Mouse (Mus musculus) hindbrain, embryonic 16.5 days (tissue): ENCODE measurements around the gene Eda. TPM values are rescaled to one million over a fixed set of nuclear protein-coding genes. Genes with fewer than 3 reads are reported as not detected.
A peak's percentile ranks its signal among the peaks of the same experiment; 100 is the strongest.
"Not testable (repeated sequence)": the region's sequence is repeated elsewhere in the genome, so short reads cannot be mapped to it uniquely, and the experiment has no call there.

Source experiments
- ATAC-seq: fragments of 200-750 bp; cut with Nextera tagmentation; 2 replicates; pipeline ENCODE4 v1.8.0; 2017; ENCODE audit warnings: moderate TSS enrichment, moderate library complexity
- H3K27ac ChIP-seq: fragments of 300-500 bp; sonication (generic); 2 replicates; pipeline ENCODE4 v1.5.1; 2014; ENCODE audit warnings: low read depth, mild to moderate bottlenecking, control low read depth, low read length, moderate library complexity
- H3K27me3 ChIP-seq: fragments of 300-500 bp; sonication (generic); replicated peaks from 2 replicates; pipeline ENCODE4 v1.6.1; 2014; ENCODE audit warnings: low read length; ENCODE audit not compliant: control insufficient read depth, insufficient read depth
- H3K36me3 ChIP-seq: fragments of 300-500 bp; sonication (generic); 2 replicates; pipeline ENCODE4 v1.6.1; 2014; ENCODE audit warnings: mild to moderate bottlenecking, low read length, moderate library complexity, mixed read lengths; ENCODE audit not compliant: control insufficient read depth, insufficient read depth
- H3K4me1 ChIP-seq: fragments of 300-500 bp; sonication (generic); 2 replicates; pipeline ENCODE4 v1.6.1; 2014; ENCODE audit warnings: low read depth, low read length; ENCODE audit not compliant: control insufficient read depth, insufficient read depth
- H3K4me2 ChIP-seq: fragments of 300-500 bp; sonication (generic); 2 replicates; pipeline ENCODE4 v1.6.1; 2014; ENCODE audit warnings: mild to moderate bottlenecking, low read length, control low read depth, moderate library complexity
- H3K4me3 ChIP-seq: fragments of 300-500 bp; sonication (generic); 2 replicates; pipeline ENCODE4 v1.5.1; 2014; ENCODE audit warnings: mild to moderate bottlenecking, low read length, control low read depth, moderate library complexity
- H3K9ac ChIP-seq: fragments of 300-500 bp; sonication (generic); 2 replicates; pipeline ENCODE4 v1.6.1; 2014; ENCODE audit warnings: low read depth, mild to moderate bottlenecking, control low read depth, low read length, moderate library complexity
- H3K9me3 ChIP-seq: fragments of 300-500 bp; sonication (generic); 2 replicates; pipeline ENCODE4 v1.6.1; 2014; ENCODE audit warnings: mild to moderate bottlenecking, low read length, moderate library complexity; ENCODE audit not compliant: control insufficient read depth
- WGBS: fragments of 180-500 bp; shearing (Covaris S2); extraction: QIAGEN DNeasy Blood & Tissue Kit; methylation state at CpG from one replicate; pipeline ENCODE4 v1.1.7; 2014; 5-methylcytosine and 5-hydroxymethylcytosine counted together
- polyA plus RNA-seq: library from polyadenylated mRNA; unstranded; fragments of >200 nt; fragmentation: Nextera tagmentation; extraction: Ambion mirVana; gene quantifications from 2 replicates; pipeline ENCODE4 v1.2.1, GENCODE M21; 2015

Gene Eda
- polyA plus RNA-seq, 1 experiment from 2014 or later = 2.5 TPM

DNA sequence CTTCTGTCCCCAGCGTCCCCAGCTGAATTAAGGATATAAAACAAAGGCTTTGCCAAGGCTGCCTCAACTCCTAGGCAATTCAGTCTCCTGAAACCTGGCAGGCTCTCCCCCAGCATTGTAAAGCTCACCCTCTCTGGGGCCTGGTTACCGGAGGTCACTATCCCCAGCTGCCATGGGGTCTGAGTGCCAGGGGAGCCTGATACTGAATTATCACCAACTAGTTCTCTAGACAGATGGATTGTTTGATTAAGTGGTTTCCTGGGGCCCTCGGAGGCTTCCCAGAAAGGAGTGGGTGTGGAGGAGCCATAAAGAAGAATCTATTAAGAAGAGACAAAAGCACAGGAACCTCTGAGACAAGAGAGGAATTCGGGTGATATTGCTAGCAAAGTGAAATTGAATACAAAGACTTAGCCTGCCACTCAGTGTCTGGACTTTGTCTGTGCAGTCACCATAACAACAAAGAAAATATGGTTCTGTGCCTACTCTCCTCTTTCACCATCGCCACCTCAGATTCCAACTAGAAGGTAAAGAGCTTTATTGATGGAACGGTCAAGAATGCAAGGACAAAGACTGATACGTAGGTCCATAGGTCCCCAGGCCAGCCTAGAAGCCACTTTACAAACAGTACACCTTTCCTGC lies 418.9 kb downstream of the Eda start:
- H3K4me2 ChIP-seq = no peak overlapping the region
- H3K9me3 ChIP-seq = no peaks in the 10 kb centered on the region
- no peak overlapping the region for H3K27ac ChIP-seq
- no peaks in the 10 kb centered on the region for H3K36me3 ChIP-seq
- peak; percentile 63 for ATAC-seq
- WGBS = 49% methylated on average over 7 of the region's 7 CpGs
- no peak overlapping the region for H3K4me3 ChIP-seq
- no peaks in the 10 kb centered on the region for H3K27me3 ChIP-seq
- no peak overlapping the region for H3K9ac ChIP-seq
- H3K4me1 ChIP-seq = no peaks in the 10 kb centered on the region

DNA sequence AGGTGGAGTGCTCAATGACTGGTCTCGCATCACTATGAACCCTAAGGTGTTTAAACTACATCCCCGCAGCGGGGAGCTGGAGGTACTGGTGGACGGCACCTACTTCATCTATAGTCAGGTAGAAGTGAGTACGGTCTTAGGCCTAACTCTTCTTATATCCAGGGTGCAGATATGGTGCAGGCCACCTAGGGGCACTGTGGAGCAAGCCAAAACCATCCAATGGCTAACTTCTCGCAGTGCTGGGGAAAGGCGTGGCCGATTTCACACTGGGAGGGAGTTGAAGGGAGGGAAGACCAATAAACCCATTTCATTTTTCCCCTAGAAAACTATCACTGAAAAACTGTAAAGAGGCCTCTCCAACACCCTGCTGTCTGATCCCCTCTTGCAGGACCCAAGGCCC lies 419.6 kb downstream of the Eda start:
- Histone ChIP-seq H3K4me3 (no peak overlapping the region), H3K27me3 (no peaks in the 10 kb centered on the region), H3K27ac (no peak overlapping the region), H3K4me2 (no peak overlapping the region), H3K9ac (no peak overlapping the region), H3K4me1 (no peaks in the 10 kb centered on the region), H3K9me3 (no peaks in the 10 kb centered on the region), H3K36me3 (no peaks in the 10 kb centered on the region)
- 71% methylated on average over 8 of the region's 8 CpGs for WGBS
- ATAC-seq = no peak

DNA sequence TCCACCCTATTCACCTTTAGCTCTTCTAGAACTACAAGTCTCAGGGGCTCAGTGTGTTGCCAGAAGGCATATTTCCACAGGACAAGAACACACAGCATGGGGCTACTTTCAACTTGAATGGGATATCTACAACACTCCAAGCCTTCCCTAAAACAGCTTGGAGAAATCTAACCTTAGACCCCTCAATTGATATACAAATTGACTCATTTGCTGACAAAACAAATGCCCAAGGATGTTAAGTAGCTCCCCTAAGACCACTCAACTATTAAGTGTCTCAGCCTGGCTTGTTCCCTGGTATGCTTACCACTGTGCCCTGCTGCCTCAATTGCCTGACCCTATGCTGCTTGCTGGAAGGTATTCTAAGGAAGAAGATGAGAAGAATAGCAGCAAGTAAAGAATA lies 425.5 kb downstream of the Eda start:
- peaks cover 3% of the 10 kb centered on the region; the same call in 1 of the 2 replicates for H3K27me3 ChIP-seq
- H3K4me2 ChIP-seq = no peak overlapping the region
- no peaks in the 10 kb centered on the region for H3K4me1 ChIP-seq
- no peak overlapping the region for H3K9ac ChIP-seq
- no peaks in the 10 kb centered on the region for H3K9me3 ChIP-seq
- ATAC-seq = no peak
- H3K36me3 ChIP-seq = no peaks in the 10 kb centered on the region
- H3K4me3 ChIP-seq = no peak overlapping the region
- no peak overlapping the region for H3K27ac ChIP-seq

DNA sequence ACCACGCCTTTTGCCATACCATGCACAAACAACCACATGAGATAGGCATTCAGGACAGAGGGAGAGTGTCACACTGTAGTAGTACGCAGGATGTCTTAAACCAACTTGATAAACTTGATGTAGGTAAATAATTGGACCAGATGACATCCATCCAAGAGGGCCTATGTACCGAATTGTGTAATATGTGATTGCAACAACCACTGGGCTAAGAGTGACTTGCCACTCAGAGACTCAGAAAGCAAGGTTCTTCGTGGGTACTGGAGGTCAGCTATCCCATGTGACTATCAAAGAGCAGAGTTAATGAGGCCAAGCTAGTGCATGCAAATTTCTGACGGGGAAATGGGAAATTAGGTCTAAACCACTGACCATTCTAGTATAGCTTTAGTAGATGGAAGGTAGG lies 426.3 kb downstream of the Eda start:
- no peak for ATAC-seq
- Histone ChIP-seq H3K4me1 (no peaks in the 10 kb centered on the region), H3K4me2 (no peak overlapping the region), H3K4me3 (no peak overlapping the region), H3K9me3 (no peaks in the 10 kb centered on the region), H3K36me3 (no peaks in the 10 kb centered on the region), H3K9ac (no peak overlapping the region), H3K27me3 (peaks cover 3% of the 10 kb centered on the region; the same call in 1 of the 2 replicates), H3K27ac (no peak overlapping the region)
- WGBS = 78% methylated on average over 5 of the region's 5 CpGs

DNA sequence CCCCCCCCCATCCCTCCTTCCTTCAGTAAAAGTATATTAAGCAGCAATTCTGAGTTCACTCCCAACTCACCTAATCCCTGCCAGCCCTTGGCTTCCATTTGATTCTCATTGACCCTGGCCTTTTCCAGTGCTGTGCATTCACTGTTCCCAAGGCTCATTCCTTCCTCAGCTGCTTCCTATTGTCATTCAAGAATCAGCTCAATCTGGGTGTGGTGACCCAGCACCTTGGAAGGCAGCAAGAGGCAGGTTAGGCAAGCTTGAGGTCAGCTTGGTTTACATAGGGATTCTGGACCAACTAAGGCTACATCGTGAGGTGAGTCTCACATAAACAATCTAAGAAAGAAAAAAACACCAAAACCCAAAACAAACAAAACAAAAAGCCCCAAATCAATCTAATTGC lies 433.8 kb downstream of the Eda start:
- no peak overlapping the region for H3K27ac ChIP-seq
- H3K4me2 ChIP-seq = no peak overlapping the region
- WGBS = 71% methylated on average over 1 of the region's 1 CpGs
- H3K27me3 ChIP-seq = no peaks in the 10 kb centered on the region; the same call in 1 of the 2 replicates
- H3K4me3 ChIP-seq = no peak overlapping the region
- no peaks in the 10 kb centered on the region for H3K4me1 ChIP-seq
- H3K9me3 ChIP-seq = no peaks in the 10 kb centered on the region
- H3K36me3 ChIP-seq = no peaks in the 10 kb centered on the region
- H3K9ac ChIP-seq = no peak overlapping the region
- ATAC-seq = no peak

DNA sequence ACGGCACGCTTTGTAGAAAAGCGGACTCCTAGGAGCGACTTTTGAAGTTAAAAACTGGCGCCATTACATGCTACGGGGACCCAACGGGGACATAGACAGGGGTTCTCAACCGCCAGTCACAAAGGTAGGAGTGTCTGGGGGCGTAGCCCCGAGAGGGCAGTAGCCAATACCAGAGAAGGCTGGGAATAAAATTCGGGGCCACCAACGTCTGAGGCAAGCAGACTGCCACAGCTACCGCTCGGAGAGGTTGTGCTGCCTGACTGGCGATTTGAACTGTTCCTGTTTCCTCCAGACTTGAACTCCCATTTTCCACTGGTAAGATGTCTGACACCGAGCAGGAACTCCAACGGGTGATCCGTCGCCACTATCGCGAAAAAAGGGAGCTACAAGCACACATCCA lies 453.3 kb downstream of the Eda start, which contains the start of gene Otud6a:
TSS of gene Otud6a (plus strand) at position 321 of the 400 bp plus-strand sequence.
- no peak within 1 kb of the TSS for H3K4me2 ChIP-seq
- no peak within 1 kb of the TSS for H3K27ac ChIP-seq
- H3K27me3 ChIP-seq = peaks cover 4% of the 10 kb centered on the region; the same call in 1 of the 2 replicates
- H3K9me3 ChIP-seq = 0 out of 2 replicates have a peak, but pooled peaks cover 2% of the 10 kb centered on the region
- no peaks in the 10 kb centered on the region for H3K36me3 ChIP-seq
- no peaks in the 10 kb centered on the region for H3K4me1 ChIP-seq
- 94% methylated on average over 21 of the region's 21 CpGs for WGBS
- no peak within 1 kb of the TSS for H3K9ac ChIP-seq
- H3K4me3 ChIP-seq = no peak within 1 kb of the TSS
- ATAC-seq = no peak

DNA sequence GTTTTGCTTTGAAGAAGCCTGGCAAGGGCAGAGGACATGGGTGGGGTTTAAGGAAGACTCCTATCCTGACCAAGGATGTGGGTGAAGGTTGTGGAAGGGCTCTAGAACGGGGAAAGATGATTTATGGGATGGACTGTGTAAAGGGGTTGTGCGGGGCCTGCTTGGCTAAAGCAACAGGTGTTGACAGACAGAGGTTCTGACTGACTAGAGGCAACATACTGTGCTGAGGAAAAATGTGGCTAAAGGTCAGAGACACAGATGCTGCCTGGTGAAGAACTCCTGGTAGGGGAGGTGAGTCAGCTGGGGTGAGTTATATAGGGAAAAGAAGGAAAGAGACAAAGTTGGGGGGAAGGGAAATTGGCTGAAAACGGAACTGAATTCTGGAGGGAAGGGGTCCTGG lies 456.9 kb downstream of the Eda start:
- Histone ChIP-seq H3K4me2 (no peak overlapping the region), H3K4me1 (no peaks in the 10 kb centered on the region), H3K9me3 (0 out of 2 replicates have a peak, but pooled peaks cover 2% of the 10 kb centered on the region), H3K27me3 (peaks cover 8% of the 10 kb centered on the region), H3K4me3 (no peak overlapping the region), H3K27ac (no peak overlapping the region), H3K9ac (no peak overlapping the region), H3K36me3 (no peaks in the 10 kb centered on the region)
- no peak for ATAC-seq
- 73% methylated on average over 3 of the region's 3 CpGs for WGBS

DNA sequence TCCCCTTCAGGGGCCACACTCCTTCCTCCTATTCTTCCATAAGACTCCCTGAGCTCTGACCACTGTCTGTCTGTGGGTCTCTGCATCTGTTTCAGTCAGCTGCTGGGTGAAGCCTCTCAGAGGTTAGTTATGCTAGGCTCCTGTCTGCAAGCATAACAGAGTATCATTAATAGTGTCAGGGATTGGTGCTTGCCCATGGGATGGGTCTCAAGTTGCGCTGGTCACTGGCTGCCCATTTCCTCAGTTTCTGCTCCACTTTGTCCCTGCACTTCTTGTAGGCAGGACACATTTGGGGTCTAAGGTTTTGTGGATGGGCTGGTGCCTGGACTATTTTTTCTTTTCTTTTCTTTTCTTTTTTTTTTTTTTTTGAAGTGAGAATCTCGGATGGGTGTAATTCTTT lies 467.2 kb downstream of the Eda start, which contains the start of gene Awat2:
TSS of gene Awat2 (minus strand) at position 101 of the 400 bp plus-strand sequence.
- not testable (repeated sequence) for H3K9me3 ChIP-seq, ATAC-seq, H3K27me3 ChIP-seq, H3K4me1 ChIP-seq, H3K4me3 ChIP-seq, H3K36me3 ChIP-seq, H3K27ac ChIP-seq, H3K4me2 ChIP-seq, H3K9ac ChIP-seq
- WGBS = 84% methylated on average over 2 of the region's 2 CpGs

DNA sequence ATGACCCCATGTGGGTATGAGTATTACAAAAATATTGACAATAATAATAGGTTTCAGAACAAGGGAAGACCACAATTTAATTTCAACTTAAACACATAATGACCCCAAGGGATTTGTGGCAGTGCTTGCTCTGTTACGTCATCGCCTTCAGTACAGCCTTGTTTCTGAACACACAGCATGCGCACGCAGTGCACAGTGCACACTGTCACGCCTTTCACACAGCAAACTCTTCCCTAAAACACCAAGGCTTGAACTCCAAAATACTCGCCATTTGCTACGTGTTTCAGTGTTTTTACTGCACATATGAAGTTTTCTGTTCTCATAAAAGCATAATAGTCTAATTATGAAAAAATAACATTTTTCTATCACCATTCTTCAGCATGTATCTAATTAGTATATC lies 468.1 kb downstream of the Eda start:
- no peak overlapping the region for H3K9ac ChIP-seq
- H3K36me3 ChIP-seq = no peaks in the 10 kb centered on the region
- H3K9me3 ChIP-seq = no peaks in the 10 kb centered on the region
- H3K4me1 ChIP-seq = no peaks in the 10 kb centered on the region
- H3K4me2 ChIP-seq = no peak overlapping the region
- no peak overlapping the region for H3K4me3 ChIP-seq
- H3K27me3 ChIP-seq = no peaks in the 10 kb centered on the region; the same call in 1 of the 2 replicates
- WGBS = 86% methylated on average over 7 of the region's 7 CpGs
- ATAC-seq = no peak
- H3K27ac ChIP-seq = no peak overlapping the region
